Mouse (Mus musculus): ENCODE results near the gene Kcnk10. TPM values are rescaled to one million over a fixed set of nuclear protein-coding genes. Genes with fewer than 3 reads are reported as not detected.
A peak's percentile ranks its signal among the peaks of the same experiment; 100 is the strongest.

The Kcnk10 gene
- total and polyA plus RNA-seq, 3 experiments = 2.4 to 7.5 (median 3.8) TPM

- TF ChIP-seq TCF12 (IDR thresholded peaks at IDR 0.05; ENCODE audit: low read depth, low read length) (no peak), RAD21 (IDR thresholded peaks at IDR 0.05; ENCODE audit: low read depth, low read length) (no peak), NRF1 (IDR thresholded peaks at IDR 0.05; ENCODE audit: low read depth, low read length) (no peak), UBTF (IDR thresholded peaks at IDR 0.05; ENCODE audit: low read depth, low read length) (no peak), GABPA (IDR thresholded peaks at IDR 0.05; ENCODE audit: insufficient replicate concordance, low read depth, low read length) (no peak), MAX (IDR thresholded peaks at IDR 0.05; ENCODE audit: low read length) (no peak), E2F4 (IDR thresholded peaks at IDR 0.05; ENCODE audit: insufficient replicate concordance, low read depth, low read length) (no peak), ETS1 (conservative IDR thresholded peaks at IDR 0.05; ENCODE audit: low read depth, low read length) (no peak), CHD1 (IDR thresholded peaks at IDR 0.05; ENCODE audit: low read depth, low read length) (no peak), JUN (IDR thresholded peaks at IDR 0.05; ENCODE audit: insufficient read depth, low read depth, low read length) (no peak)
- Histone ChIP-seq H3K36me3 (replicated peaks in 1 of 2; ENCODE audit: control insufficient read depth in 1 of 2, insufficient read depth in 1 of 2, low read length in 1 of 2) (no peaks in the 10 kb centered on the region), H3K27me3 (replicated peaks) (no peaks in the 10 kb centered on the region), H3K79me2 (replicated peaks; ENCODE audit: control insufficient read depth, extremely low read depth, insufficient read depth, poor library complexity, severe bottlenecking) (no peaks in the 10 kb centered on the region), H3K9ac (ENCODE audit: insufficient read depth, low read depth) (no peak overlapping the region), H3K4me3 (replicated peaks in 1 of 3; ENCODE audit: low read depth in 2 of 3, low read length in 2 of 3, poor library complexity in 1 of 3) (no peak overlapping the region), H3K4me1 (ENCODE audit: control insufficient read depth in 1 of 2, insufficient read depth in 2 of 2) (peaks cover 3 to 7% of the 10 kb centered on the region in 2 experiments), H3K27ac (ENCODE audit: insufficient read depth, low read depth) (no peak overlapping the region), H3K4me2 (ENCODE audit: insufficient read depth, low read depth, poor library complexity, severe bottlenecking) (no peak overlapping the region), H3K9me3 (replicated peaks; ENCODE audit: low read length) (no peaks in the 10 kb centered on the region)
- no peak for DNase-seq (ENCODE audit: extremely low read depth)
- dilution Hi-C loops (cut with MboI; ENCODE audit: extremely low pct_ligation_motif_present, extremely low pct_unique_long_range_greater_than_20kb, low sequenced_read_pairs) = no loop called here
- in situ Hi-C loops (cut with MboI; ENCODE audit: low pct_ligation_motif_present, low pct_unique_long_range_greater_than_20kb, low sequenced_read_pairs) = loop anchor here (10.0 kb wide), 1 partner anchor 162 kb away; no protein-coding TSS in a partner anchor
Observed at GRCm38 (mm10) chr12:98452646-98453045, 125.5 kb downstream of the Kcnk10 start.

- peaks cover 5 to 15% of the 10 kb centered on the region in 2 experiments; a peak in 3 of 4 replicates for H3K4me1 ChIP-seq (ENCODE audit: control insufficient read depth in 1 of 2, insufficient read depth in 2 of 2)
- peak; percentile 70 for DNase-seq (ENCODE audit: extremely low read depth)
- H3K27me3 ChIP-seq (replicated peaks) = no peaks in the 10 kb centered on the region
- peak overlapping the region; percentile 62 for H3K4me2 ChIP-seq (ENCODE audit: insufficient read depth, low read depth, poor library complexity, severe bottlenecking)
- TF ChIP-seq KAT2A (IDR thresholded peaks at IDR 0.05; ENCODE audit: insufficient replicate concordance, low read length) = no peak
- TF ChIP-seq ZMIZ1 (IDR thresholded peaks at IDR 0.05; ENCODE audit: low read depth, low read length) = no peak
- TF ChIP-seq JUN (IDR thresholded peaks at IDR 0.05; ENCODE audit: insufficient read depth, low read depth, low read length) = peak; percentile 88
- peak; percentile 62; the same call in 1 of the 2 replicates for TF ChIP-seq IRF4 (IDR thresholded peaks at IDR 0.05; ENCODE audit: low read depth, low read length)
- no peak for TF ChIP-seq USF2 (conservative IDR thresholded peaks at IDR 0.05; ENCODE audit: low read depth, low read length)
- TF ChIP-seq UBTF (IDR thresholded peaks at IDR 0.05; ENCODE audit: low read depth, low read length) = no peak
- TF ChIP-seq JUND (conservative IDR thresholded peaks at IDR 0.05; ENCODE audit: low read depth, low read length) = peak; percentile 91
- TF ChIP-seq MYC (IDR thresholded peaks at IDR 0.05; ENCODE audit: low read depth, low read length) = no peak
- TF ChIP-seq EP300 (IDR thresholded peaks at IDR 0.05; ENCODE audit: low read length) = peak; percentile 87
- no peak for TF ChIP-seq ZC3H11A (IDR thresholded peaks at IDR 0.05; ENCODE audit: low read depth, low read length)
- TF ChIP-seq ZNF384 (IDR thresholded peaks at IDR 0.05; ENCODE audit: low read depth, low read length) = peak; percentile 34
- peak; percentile 62 for TF ChIP-seq BHLHE40 (IDR thresholded peaks at IDR 0.05; ENCODE audit: low read depth, low read length)
- TF ChIP-seq ELF1 (IDR thresholded peaks at IDR 0.05; ENCODE audit: low read depth, low read length) = peak; percentile 18; the same call in 1 of the 2 replicates
- TF ChIP-seq MEF2A (IDR thresholded peaks at IDR 0.05; ENCODE audit: borderline replicate concordance, low read depth, low read length) = peak; percentile 80; the same call in 1 of the 2 replicates
- TF ChIP-seq POLR2A (IDR thresholded peaks at IDR 0.05; ENCODE audit: low read depth, low read length) = no peak
- TF ChIP-seq ETS1 (conservative IDR thresholded peaks at IDR 0.05; ENCODE audit: low read depth, low read length) = peak; percentile 96
- TF ChIP-seq POLR2AphosphoS2 (IDR thresholded peaks at IDR 0.05; ENCODE audit: low read depth, low read length) = no peak
- dilution Hi-C loops (cut with MboI; ENCODE audit: extremely low pct_ligation_motif_present, extremely low pct_unique_long_range_greater_than_20kb, low sequenced_read_pairs) = no loop called here
- H3K36me3 ChIP-seq (replicated peaks in 1 of 2; ENCODE audit: control insufficient read depth in 1 of 2, insufficient read depth in 1 of 2, low read length in 1 of 2) = no peaks in the 10 kb centered on the region
- in situ Hi-C loops (cut with MboI; ENCODE audit: low pct_ligation_motif_present, low pct_unique_long_range_greater_than_20kb, low sequenced_read_pairs) = loop anchor here (25.0 kb wide), 1 partner anchor 233 kb away; no protein-coding TSS in a partner anchor
- H3K27ac ChIP-seq (ENCODE audit: insufficient read depth, low read depth) = no peak overlapping the region
- no peaks in the 10 kb centered on the region for H3K9me3 ChIP-seq (replicated peaks; ENCODE audit: low read length)
- no peak overlapping the region for H3K9ac ChIP-seq (ENCODE audit: insufficient read depth, low read depth)
- no peak overlapping the region for H3K4me3 ChIP-seq (replicated peaks in 1 of 3; ENCODE audit: low read depth in 2 of 3, low read length in 2 of 3, poor library complexity in 1 of 3)
- no peaks in the 10 kb centered on the region for H3K79me2 ChIP-seq (replicated peaks; ENCODE audit: control insufficient read depth, extremely low read depth, insufficient read depth, poor library complexity, severe bottlenecking)
Observed at GRCm38 (mm10) chr12:98445637-98446036, 132.5 kb downstream of the Kcnk10 start.

All from CH12.LX (cell line).